ENCODE assay signal across 8 mouse cellular contexts in genomic region chr11:120377337-120377736, GRCm38 (mm10). TPM values are rescaled to one million over a fixed set of nuclear protein-coding genes. Genes with fewer than 3 reads are reported as not detected.
DNase-seq lines count a peak whose midpoint lies in the region; ATAC-seq and TF ChIP-seq lines count a peak whose summit lies in the region.

No protein-coding gene starts in this region.

- TF ChIP-seq POLR2A in heart, adult 2 months (IDR thresholded peaks at IDR 0.05; ENCODE audit: insufficient read depth, low read depth, low read length), result no peak
- no peak for TF ChIP-seq POLR2A in MEL (IDR thresholded peaks at IDR 0.05; ENCODE audit: control insufficient read depth in 1 of 2, insufficient read depth in 1 of 2, low read depth in 1 of 2, low read length in 2 of 2, poor library complexity in 1 of 2)

- ATAC-seq in granulocyte monocyte progenitor cell, adult 5-6 weeks (replicated peaks; ENCODE audit: poor library complexity, severe bottlenecking), result peak; percentile 13; the same call in 1 of the 2 replicates
- ATAC-seq in liver, postnatal 0 days, result no peak
- ATAC-seq in CD4-positive, CD25-positive, alpha-beta regulatory T cell, adult 4 months, result no peak

- H3K9ac ChIP-seq in heart, adult 2 months (ENCODE audit: low read depth, low read length), result 0 out of 2 replicates have a peak overlapping the region, but pooled peaks have one; percentile 10
- H3K9ac ChIP-seq in MEL (ENCODE audit: control insufficient read depth, low read depth, low read length, poor library complexity, severe bottlenecking), result peak overlapping the region; percentile 85
- peak overlapping the region; percentile 71; the same call in 1 of the 2 replicates for H3K9ac ChIP-seq in liver, postnatal 0 days (replicated peaks)

- peaks cover 13% of the 10 kb centered on the region for H3K4me1 ChIP-seq in heart, adult 2 months (ENCODE audit: control insufficient read depth, insufficient read depth, low read length)
- peaks cover 5 to 11% of the 10 kb centered on the region in 2 experiments; a peak in 3 of 4 replicates for H3K4me1 ChIP-seq in MEL (ENCODE audit: control insufficient read depth in 1 of 2, insufficient read depth in 2 of 2, low read length in 2 of 2)
- peaks cover 17% of the 10 kb centered on the region for H3K4me1 ChIP-seq in liver, postnatal 0 days (ENCODE audit: insufficient read depth)

- 37% methylated on average over 10 of the region's 10 CpGs for WGBS in heart, adult 2 months
- 70% methylated on average over 10 of the region's 10 CpGs for WGBS in liver, postnatal 0 days (ENCODE audit: insufficient replicate concordance)

- TF ChIP-seq EP300 in heart, adult 2 months (IDR thresholded peaks at IDR 0.05; ENCODE audit: insufficient read depth, low read depth, low read length), result no peak
- TF ChIP-seq EP300 in MEL (IDR thresholded peaks at IDR 0.05; ENCODE audit: low read depth in 1 of 2, low read length in 2 of 2), result no peak
- TF ChIP-seq EP300 in liver, postnatal 0 days (IDR thresholded peaks at IDR 0.05; ENCODE audit: low read depth), result no peak

- H3K27ac ChIP-seq in heart, adult 2 months, result no peak overlapping the region
- no peak overlapping the region for H3K27ac ChIP-seq in MEL (ENCODE audit: control insufficient read depth, low read depth, low read length)
- no peak overlapping the region for H3K27ac ChIP-seq in liver, postnatal 0 days (ENCODE audit: low read depth)

- H3K4me3 ChIP-seq in heart, adult 2 months, result no peak overlapping the region
- peak overlapping the region; percentile 79 to 80; a peak in 3 of 4 replicates for H3K4me3 ChIP-seq in MEL (ENCODE audit: control insufficient read depth in 1 of 2, insufficient read depth in 1 of 2, low read depth in 2 of 2, low read length in 2 of 2)
- H3K4me3 ChIP-seq in liver, postnatal 0 days (ENCODE audit: low read depth, low read length), result no peak overlapping the region

- H3K9me3 ChIP-seq in MEL (replicated peaks; ENCODE audit: insufficient read depth, low read length), result no peaks in the 10 kb centered on the region
- H3K9me3 ChIP-seq in liver, postnatal 0 days (ENCODE audit: low read length), result no peaks in the 10 kb centered on the region

- DNase-seq in heart, adult 2 months, result no peak
- DNase-seq in heart, adult 8-10 months (ENCODE audit: low spot score), result no peak
- peak; percentile 32 for DNase-seq in MEL (ENCODE audit: low read depth, low spot score)
- no peak for DNase-seq in liver, postnatal 0 days
- no peak for DNase-seq in frontal cortex, postnatal 25 days (ENCODE audit: low spot score in 2 of 2)
- no peak for DNase-seq in Muller cell, postnatal 12 days (ENCODE audit: inconsistent ontology term)

- TF ChIP-seq RAD21 in MEL (IDR thresholded peaks at IDR 0.05; ENCODE audit: low read depth, low read length), result no peak

- no peak for TF ChIP-seq CTCF in heart, adult 2 months (IDR thresholded peaks at IDR 0.05)
- TF ChIP-seq CTCF in MEL (IDR thresholded peaks at IDR 0.05 in 2 of 3, conservative IDR thresholded peaks at IDR 0.05 in 1 of 3; ENCODE audit: control insufficient read depth in 1 of 3, insufficient read depth in 1 of 3, low read depth in 2 of 3, low read length in 3 of 3, poor library complexity in 1 of 3, severe bottlenecking in 1 of 3), result no peak
- no peak for TF ChIP-seq CTCF in liver, postnatal 0 days (IDR thresholded peaks at IDR 0.05; ENCODE audit: low read depth)

- intact Hi-C loops in heart, adult 2 months (cut with DNase I), result loop anchor here (2.0 kb wide), 1 partner anchor 25 kb away; no protein-coding TSS in a partner anchor

- peak overlapping the region; percentile 95 for H3K4me2 ChIP-seq in liver, postnatal 0 days (ENCODE audit: low read depth, low read length)

- H3K27me3 ChIP-seq in heart, adult 2 months (ENCODE audit: control insufficient read depth, insufficient read depth, low read length), result no peaks in the 10 kb centered on the region
- no peaks in the 10 kb centered on the region for H3K27me3 ChIP-seq in MEL (ENCODE audit: control insufficient read depth in 1 of 2, insufficient read depth in 2 of 2, low read length in 2 of 2)
- no peaks in the 10 kb centered on the region for H3K27me3 ChIP-seq in liver, postnatal 0 days (ENCODE audit: insufficient read depth, low read length)

- no peaks in the 10 kb centered on the region for H3K79me2 ChIP-seq in heart, adult 2 months (replicated peaks; ENCODE audit: control insufficient read depth, insufficient read depth, low read length)
- peaks cover 11% of the 10 kb centered on the region for H3K79me2 ChIP-seq in MEL (ENCODE audit: control insufficient read depth, insufficient read depth, low read length, poor library complexity)

- no peaks in the 10 kb centered on the region for H3K36me3 ChIP-seq in heart, adult 2 months (ENCODE audit: control insufficient read depth, insufficient read depth, low read length)
- no peaks in the 10 kb centered on the region; a peak in 1 of 4 replicates for H3K36me3 ChIP-seq in MEL (ENCODE audit: control insufficient read depth in 1 of 2, insufficient read depth in 2 of 2, low read length in 2 of 2)
- H3K36me3 ChIP-seq in liver, postnatal 0 days (replicated peaks; ENCODE audit: insufficient read depth, low read length), result peaks cover 39% of the 10 kb centered on the region

TF ChIP-seq in MEL, 35 proteins besides CTCF, POLR2A, EP300 and RAD21:
- TF ChIP-seq POLR2AphosphoS2 (IDR thresholded peaks at IDR 0.05; ENCODE audit: low read length) (no peak), ZC3H11A (IDR thresholded peaks at IDR 0.05; ENCODE audit: low read depth, low read length) (no peak), RCOR1 (IDR thresholded peaks at IDR 0.05; ENCODE audit: low read depth, low read length) (no peak), CHD2 (IDR thresholded peaks at IDR 0.05; ENCODE audit: low read length) (no peak), JUND (IDR thresholded peaks at IDR 0.05; ENCODE audit: low read depth, low read length) (no peak), MXI1 (IDR thresholded peaks at IDR 0.05; ENCODE audit: low read depth, low read length) (no peak), TBP (IDR thresholded peaks at IDR 0.05; ENCODE audit: low read depth, low read length) (no peak), TAL1 (IDR thresholded peaks at IDR 0.05; ENCODE audit: low read length) (no peak), HCFC1 (IDR thresholded peaks at IDR 0.05; ENCODE audit: low read depth, low read length) (no peak), ZMIZ1 (IDR thresholded peaks at IDR 0.05; ENCODE audit: low read depth, low read length) (no peak), ZKSCAN1 (IDR thresholded peaks at IDR 0.05; ENCODE audit: low read depth, low read length) (no peak), NRF1 (IDR thresholded peaks at IDR 0.05; ENCODE audit: insufficient read depth, low read depth, low read length, poor library complexity, severe bottlenecking) (no peak), GABPA (IDR thresholded peaks at IDR 0.05; ENCODE audit: low read depth, low read length) (no peak), MYB (IDR thresholded peaks at IDR 0.05; ENCODE audit: low read depth, low read length) (no peak), MAFK (IDR thresholded peaks at IDR 0.05; ENCODE audit: borderline replicate concordance, low read depth, low read length) (no peak), MAZ (IDR thresholded peaks at IDR 0.05; ENCODE audit: low read depth, low read length) (no peak), USF2 (IDR thresholded peaks at IDR 0.05; ENCODE audit: borderline replicate concordance in 1 of 2, insufficient read depth in 1 of 2, low read depth in 1 of 2, low read length in 2 of 2) (no peak), E2F4 (IDR thresholded peaks at IDR 0.05; ENCODE audit: borderline replicate concordance, low read depth, low read length) (no peak), ELF1 (IDR thresholded peaks at IDR 0.05; ENCODE audit: low read depth, low read length) (no peak), CHD1 (IDR thresholded peaks at IDR 0.05; ENCODE audit: low read depth, low read length) (no peak)

RNA-seq across cellular contexts. Expression of gene Faap100, which starts 1.2 kb away (rescaled TPM):
- total RNA-seq in heart, adult 2 months (2021), result 10 to 100 TPM; 13.0 to 13.4 TPM
- polyA plus RNA-seq in heart, adult 2 months (2012; rRNA removed), result 25.8 and 27.3 TPM in 2 replicates
- total RNA-seq in heart, adult 8-10 months (2022), result 10 to 100 TPM; 12.1 to 18.3 (median 13.6) TPM
- total RNA-seq in MEL (2012; rRNA removed), result 34.9 and 45.7 TPM in 2 replicates
- 10 to 100 TPM in 1 of 2 experiments, not detected in 1; 27.1 TPM for polyA plus RNA-seq in MEL (2012; ENCODE audit: insufficient read depth in 1 of 2, insufficient read length in 2 of 2, low read depth in 1 of 2, low replicate concordance in 2 of 2, missing spikeins in 1 of 2)
- 8.3 and 13.2 TPM in 2 replicates for total RNA-seq in granulocyte monocyte progenitor cell, adult 5-6 weeks (2014; fragmentation: Nextera tagmentation)
- 12.9 and 18.8 TPM in 2 replicates for total RNA-seq in granulocyte monocyte progenitor cell, adult 5-6 weeks (2017)
- 5.5 and 5.8 TPM in 2 replicates for polyA plus RNA-seq in liver, postnatal 0 days (2015; fragmentation: Nextera tagmentation; extraction: Ambion mirVana)
- polyA plus RNA-seq in CD4-positive, CD25-positive, alpha-beta regulatory T cell, adult 4 months (2017; shearing (Covaris generic)), result 10 to 100 TPM; 17.8 to 27.0 TPM

RNA-seq across cellular contexts. Expression of gene Fscn2, which starts 16.0 kb away (rescaled TPM):
- total RNA-seq in heart, adult 2 months (2021), result not detected
- polyA plus RNA-seq in heart, adult 2 months (2012; rRNA removed), result 0.15 and 0.21 TPM in 2 replicates
- total RNA-seq in heart, adult 8-10 months (2022), result not detected
- 0.29 and 0.62 TPM in 2 replicates for total RNA-seq in MEL (2012; rRNA removed)
- polyA plus RNA-seq in MEL (2012; ENCODE audit: insufficient read depth in 1 of 2, insufficient read length in 2 of 2, low read depth in 1 of 2, low replicate concordance in 2 of 2, missing spikeins in 1 of 2), result under 1 TPM in 1 of 2 experiments, not detected in 1; 0.61 TPM
- not detected in 2 replicates for total RNA-seq in granulocyte monocyte progenitor cell, adult 5-6 weeks (2014; fragmentation: Nextera tagmentation)
- total RNA-seq in granulocyte monocyte progenitor cell, adult 5-6 weeks (2017), result not detected in 2 replicates
- not detected in 2 replicates for polyA plus RNA-seq in liver, postnatal 0 days (2015; fragmentation: Nextera tagmentation; extraction: Ambion mirVana)
- polyA plus RNA-seq in CD4-positive, CD25-positive, alpha-beta regulatory T cell, adult 4 months (2017; shearing (Covaris generic)), result under 1 TPM; 0.67 to 0.99 TPM

RNA-seq across cellular contexts. Expression of gene Actg1, which starts 29.0 kb away (rescaled TPM):
- 100 to 1,000 TPM; 222 to 321 TPM for total RNA-seq in heart, adult 2 months (2021)
- 510 and 694 TPM in 2 replicates for polyA plus RNA-seq in heart, adult 2 months (2012; rRNA removed)
- total RNA-seq in heart, adult 8-10 months (2022), result 100 to 1,000 TPM; 188 to 320 (median 251) TPM
- 1,328 and 1,871 TPM in 2 replicates for total RNA-seq in MEL (2012; rRNA removed)
- polyA plus RNA-seq in MEL (2012; ENCODE audit: insufficient read depth in 1 of 2, insufficient read length in 2 of 2, low read depth in 1 of 2, low replicate concordance in 2 of 2, missing spikeins in 1 of 2), result 1,000 to 10,000 TPM in 1 of 2 experiments, 100 to 1,000 TPM in 1; 899 to 1,784 TPM
- 1,412 and 1,653 TPM in 2 replicates for total RNA-seq in granulocyte monocyte progenitor cell, adult 5-6 weeks (2014; fragmentation: Nextera tagmentation)
- 733 and 780 TPM in 2 replicates for total RNA-seq in granulocyte monocyte progenitor cell, adult 5-6 weeks (2017)
- 463 and 498 TPM in 2 replicates for polyA plus RNA-seq in liver, postnatal 0 days (2015; fragmentation: Nextera tagmentation; extraction: Ambion mirVana)
- 1,000 to 10,000 TPM; 2,387 to 3,192 TPM for polyA plus RNA-seq in CD4-positive, CD25-positive, alpha-beta regulatory T cell, adult 4 months (2017; shearing (Covaris generic))

Comparison
In these comparisons a context has a peak if more than half of its experiments do, and no peak if none do; other contexts are left out.
1. H3K4me3 ChIP-seq: peak in MEL (2 of 2); none in heart, adult 2 months (single experiment) and liver, postnatal 0 days (single experiment).
2. H3K9ac ChIP-seq: peak in every context shown above with its lines; median percentile 85 in MEL; 71 in liver, postnatal 0 days; 10 in heart, adult 2 months.